Mouse (Mus musculus): ENCODE data around the gene Pofut2.

DNA sequence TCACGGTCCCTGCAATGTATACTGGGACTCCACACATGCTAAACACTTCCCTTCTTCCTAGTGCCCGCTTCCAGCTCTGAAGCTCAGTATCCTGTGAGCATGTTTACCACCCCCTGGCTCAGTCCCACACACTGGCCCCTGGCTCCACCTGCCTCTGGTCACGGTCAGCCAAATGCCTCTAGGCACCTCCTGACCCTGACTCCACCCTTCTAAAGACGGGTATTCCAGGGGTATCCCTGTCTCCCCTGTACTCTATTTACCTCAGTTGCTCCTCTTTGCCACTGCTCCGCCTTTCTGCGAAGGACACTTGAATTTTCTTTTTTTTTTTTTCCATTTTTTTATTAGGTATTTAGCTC, 31.7 kb upstream of the Pofut2 start:
- TF ChIP-seq CTCF (IDR thresholded peaks at IDR 0.05): no peak
- TF ChIP-seq EP300 (IDR thresholded peaks at IDR 0.05): no peak
